Mouse (Mus musculus) thymus, adult 2 months (tissue): ENCODE results near the gene Hoxa7.

ENCODE experiments used
- CTCF ChIP-seq: fragments of 200-500 bp; IDR thresholded peaks from 2 replicates; pipeline ENCODE4 v1.5.1; 2012; ENCODE audit warnings: mild to moderate bottlenecking, control low read depth, low read length, moderate library complexity, borderline replicate concordance; ENCODE audit not compliant: control insufficient read depth, poor library complexity, insufficient read depth; ENCODE audit errors: extremely low read depth
- POLR2A ChIP-seq: fragments of 200-500 bp; IDR thresholded peaks from 2 replicates; pipeline ENCODE4 v1.6.1; 2012; ENCODE audit warnings: mild to moderate bottlenecking, low read length, control low read depth, moderate library complexity; ENCODE audit not compliant: control insufficient read depth, poor library complexity, insufficient read depth; ENCODE audit errors: extremely low read depth

- TF ChIP-seq CTCF = no peak
- TF ChIP-seq POLR2A = no peak
Measured at GRCm38 (mm10) chr6:52253511-52254500, 32.2 kb upstream of the Hoxa7 start.
